Mouse (Mus musculus) WW6 (cell line): ENCODE data around the gene Chst1.
A peak's percentile ranks its signal among the peaks of the same experiment; 100 is the strongest.

Source experiments
- DNase-seq: peaks from one replicate; pipeline ENCODE4 v3.0.0-alpha.2; 2013; ENCODE audit warnings: low read depth, low spot score

Chst1 gene

DNA sequence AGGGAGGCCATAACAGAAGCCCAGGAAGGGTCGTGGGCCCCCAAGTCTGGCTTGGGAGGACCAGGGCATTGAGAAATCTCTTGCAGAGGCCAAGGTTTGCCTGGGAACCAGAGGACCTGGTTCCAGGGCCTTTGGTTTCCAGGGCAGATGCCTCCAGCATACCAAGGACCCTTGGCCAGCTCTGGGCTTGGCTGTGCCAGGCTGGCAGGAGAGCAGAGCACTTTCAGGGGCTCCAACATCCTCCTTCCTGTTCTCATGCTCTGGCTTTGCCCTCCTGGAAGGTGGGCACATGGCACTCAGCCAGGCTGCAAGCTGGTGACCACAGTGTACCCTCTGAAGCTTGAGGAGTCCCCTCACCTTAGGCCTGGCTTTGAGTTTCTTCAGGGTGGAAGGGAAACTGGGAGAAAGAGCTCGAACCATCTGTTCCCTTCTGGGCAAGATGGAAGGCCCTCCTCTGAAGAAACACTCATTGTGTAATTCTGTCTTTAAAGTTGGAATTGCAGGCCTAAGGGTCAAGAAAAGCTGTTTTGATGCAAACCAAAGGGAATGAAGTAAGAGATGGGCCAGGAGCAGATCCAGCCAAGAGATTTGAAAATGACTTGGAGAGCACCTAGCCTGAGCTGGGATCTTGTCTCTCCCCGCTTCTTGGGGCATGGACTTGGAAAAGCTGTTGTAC lies 10.3 kb downstream of the Chst1 start:
- no peak for DNase-seq

DNA sequence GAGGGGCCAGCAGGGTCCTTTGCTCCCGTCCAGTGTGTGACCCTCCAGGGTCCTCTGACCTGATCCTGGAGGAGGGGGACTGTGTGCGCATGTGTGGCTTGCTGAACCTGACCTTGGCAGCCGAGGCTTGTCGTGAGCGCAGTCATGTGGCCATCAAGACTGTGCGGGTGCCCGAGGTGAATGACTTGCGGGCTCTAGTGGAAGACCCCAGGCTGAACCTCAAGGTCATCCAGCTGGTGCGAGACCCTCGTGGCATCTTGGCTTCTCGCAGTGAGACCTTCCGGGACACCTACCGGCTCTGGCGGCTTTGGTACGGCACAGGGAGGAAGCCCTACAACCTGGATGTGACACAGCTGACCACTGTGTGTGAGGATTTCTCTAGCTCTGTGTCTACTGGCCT lies 14.1 kb downstream of the Chst1 start:
- no peak for DNase-seq

DNA sequence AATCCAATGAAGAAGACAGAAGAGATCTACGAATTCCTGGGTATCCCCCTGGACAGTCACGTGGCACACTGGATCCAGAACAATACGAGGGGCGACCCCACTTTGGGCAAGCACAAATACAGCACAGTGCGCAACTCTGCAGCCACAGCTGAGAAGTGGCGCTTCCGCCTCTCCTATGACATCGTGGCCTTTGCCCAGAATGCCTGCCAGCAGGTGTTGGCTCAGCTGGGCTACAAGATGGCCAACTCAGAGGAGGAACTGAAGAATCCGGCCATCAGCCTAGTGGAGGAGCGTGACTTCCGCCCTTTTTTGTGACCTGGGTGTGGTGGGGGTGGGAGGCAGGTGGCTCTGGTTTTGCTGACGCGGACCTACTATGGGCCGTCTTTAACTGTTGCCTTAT lies 14.6 kb downstream of the Chst1 start:
- no peak for DNase-seq

DNA sequence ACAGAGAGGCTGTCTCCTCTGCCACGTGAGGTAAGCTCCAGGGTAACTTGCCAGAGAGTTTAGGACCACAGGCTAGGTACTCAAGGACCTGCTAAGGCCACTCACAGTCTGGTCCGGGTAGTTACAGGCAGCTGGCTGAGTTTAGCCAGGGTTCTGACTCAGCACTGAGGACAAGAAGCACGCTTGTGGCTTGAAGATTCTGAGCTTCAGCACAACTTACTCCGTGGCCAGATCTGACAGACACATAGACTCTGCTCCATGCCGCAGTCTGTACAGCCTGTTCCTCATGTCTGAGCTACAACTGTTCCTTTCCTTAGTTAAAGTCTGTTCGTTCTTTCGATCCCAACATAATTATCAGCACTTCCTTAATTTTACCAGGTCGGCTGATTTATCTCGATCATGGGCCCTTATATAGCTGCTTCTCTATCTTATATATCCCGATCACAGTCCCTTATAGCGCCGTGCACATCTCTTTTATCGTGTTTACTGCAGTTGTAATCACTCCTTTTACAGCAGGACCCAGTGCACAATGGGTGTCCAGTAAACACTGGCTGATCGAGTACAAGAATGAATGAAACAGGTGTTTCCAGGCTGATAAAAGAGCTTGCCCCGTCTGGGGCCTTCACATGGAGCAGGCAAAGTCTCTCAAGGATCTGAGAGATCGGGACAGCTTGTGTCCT lies 17.7 kb downstream of the Chst1 start:
- no peak for DNase-seq

DNA sequence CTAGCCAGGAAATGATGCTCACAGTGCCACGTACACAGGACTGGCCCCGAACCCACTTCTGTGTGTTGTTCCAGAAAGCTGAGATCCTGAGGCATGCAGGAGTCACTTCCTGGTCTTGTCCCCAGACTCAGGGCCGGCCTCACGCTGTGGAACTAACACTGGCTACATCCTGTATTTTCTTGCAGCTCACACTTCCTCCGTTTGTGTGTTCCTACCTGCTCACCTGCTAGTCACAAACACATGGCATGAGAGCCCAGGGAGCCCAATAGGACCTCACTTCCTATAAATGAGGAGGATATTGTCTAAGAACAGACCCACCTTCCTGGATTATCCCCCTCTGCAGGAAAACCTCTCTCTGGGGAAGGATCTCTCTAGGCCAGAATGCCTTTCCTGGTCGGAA lies 18.5 kb downstream of the Chst1 start:
- no peak for DNase-seq

DNA sequence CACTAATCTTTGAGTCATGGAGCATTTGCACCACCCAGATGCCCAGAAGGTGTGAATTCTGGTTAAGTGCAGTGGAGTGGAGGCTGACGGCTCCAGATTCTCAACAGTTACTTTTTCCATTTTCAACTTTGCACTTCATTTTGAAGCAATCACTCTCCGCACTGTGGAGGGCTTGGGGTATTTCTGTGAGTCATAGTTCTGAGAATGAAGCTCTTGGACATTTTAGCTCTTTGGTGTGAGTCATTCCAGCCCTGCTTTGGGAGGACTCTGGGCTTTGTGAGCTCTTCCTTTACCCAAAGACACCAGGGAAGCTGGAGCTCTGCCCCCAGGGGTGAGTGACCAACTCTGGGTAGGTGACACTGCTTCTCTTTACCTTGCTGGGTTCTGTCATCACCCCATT lies 28.1 kb downstream of the Chst1 start:
- no peak for DNase-seq

DNA sequence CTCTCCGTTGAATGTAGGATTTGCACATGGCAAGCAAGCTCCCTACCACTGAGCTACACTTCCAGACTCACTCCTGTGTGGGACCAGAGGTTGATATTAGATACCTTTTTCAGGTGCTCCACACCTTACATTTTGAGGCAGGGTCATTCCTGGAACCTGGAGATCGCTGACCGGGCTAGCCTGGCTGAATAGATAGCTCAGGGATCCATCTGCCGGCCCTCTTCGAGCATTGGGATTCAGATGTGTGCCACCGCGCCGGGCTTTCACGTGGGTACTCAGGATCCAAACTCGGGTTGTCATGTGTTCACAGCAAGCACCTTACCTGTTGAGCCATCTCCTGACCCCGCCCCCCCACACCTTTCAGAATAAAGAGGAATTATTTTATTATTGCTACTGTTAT lies 31.3 kb downstream of the Chst1 start:
- no peak for DNase-seq

DNA sequence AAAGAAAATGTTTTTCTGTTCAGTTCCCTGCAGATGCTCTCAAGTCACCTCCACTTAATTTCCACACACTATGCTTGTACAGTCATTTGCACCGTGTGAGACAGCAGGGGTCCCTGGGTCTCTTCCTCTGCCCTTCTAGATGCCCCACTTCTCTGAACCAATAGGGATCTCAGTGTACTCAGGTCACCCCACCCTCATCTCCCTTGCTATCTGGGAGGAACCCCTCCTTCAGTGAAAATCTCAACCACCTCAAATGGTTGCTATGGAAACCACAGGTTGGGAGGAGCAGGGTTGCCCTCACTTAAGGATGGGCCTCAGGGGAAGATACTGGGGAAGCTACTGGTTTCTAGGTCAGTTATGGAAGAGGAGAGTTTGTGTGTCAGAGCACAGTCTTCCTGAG lies 32.5 kb downstream of the Chst1 start:
- DNase-seq: no peak

DNA sequence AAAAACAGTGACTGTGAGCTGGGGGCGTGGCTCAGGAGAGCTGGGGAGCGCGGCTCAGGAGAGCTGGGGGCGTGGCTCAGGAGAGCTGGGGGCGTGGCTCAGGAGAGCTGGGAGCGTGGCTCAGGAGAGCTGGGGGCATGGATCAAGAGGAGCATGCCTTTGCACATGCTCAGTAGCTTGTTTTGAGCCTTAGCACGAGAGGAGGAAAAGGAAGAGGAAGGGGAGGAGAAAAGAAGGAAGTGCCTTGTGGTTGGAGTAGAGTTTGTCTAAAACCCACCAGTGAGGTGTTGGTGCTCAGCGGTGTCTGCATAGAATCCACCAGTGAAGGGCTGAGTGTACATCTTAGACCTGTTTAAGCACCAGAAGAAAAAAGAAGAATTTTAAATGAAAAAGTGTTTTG lies 41.0 kb downstream of the Chst1 start:
- DNase-seq: peak; percentile 61

DNA sequence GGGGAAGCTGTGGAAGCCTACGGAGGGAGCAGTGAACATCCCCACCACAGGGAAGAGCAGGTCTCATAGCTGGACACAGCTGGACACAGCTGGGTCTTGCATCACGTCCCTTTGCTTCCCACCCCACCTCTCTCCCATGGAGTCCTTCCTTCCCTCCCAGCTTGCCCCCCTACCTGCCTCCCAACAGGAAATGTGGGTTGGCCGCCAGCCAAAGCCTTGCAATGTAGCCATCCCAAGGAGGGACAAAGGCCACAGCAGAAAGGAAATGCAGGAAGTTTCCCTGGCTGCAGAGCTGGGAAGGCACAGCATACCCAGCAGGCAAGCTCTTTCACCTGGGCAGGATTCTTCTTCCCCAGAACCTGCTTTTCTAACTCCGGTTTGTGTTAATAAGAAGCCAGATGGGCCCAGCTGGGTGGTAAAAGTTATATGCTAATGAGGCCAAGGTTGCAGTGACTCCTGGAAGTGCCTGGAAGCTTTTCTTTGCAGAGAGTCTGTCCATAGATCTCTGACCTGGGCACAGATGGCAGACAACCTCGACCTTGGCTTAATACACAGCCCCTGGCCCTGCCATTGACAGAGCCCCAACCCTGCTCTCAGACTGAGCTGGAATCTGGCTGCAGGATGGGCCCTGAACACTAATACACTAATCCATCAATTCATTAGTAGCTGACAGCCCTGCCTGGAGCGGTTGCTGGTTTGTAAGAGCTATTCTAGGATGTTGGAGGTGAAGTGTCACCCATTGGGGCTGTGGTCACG lies 46.0 kb downstream of the Chst1 start:
- no peak for DNase-seq

DNA sequence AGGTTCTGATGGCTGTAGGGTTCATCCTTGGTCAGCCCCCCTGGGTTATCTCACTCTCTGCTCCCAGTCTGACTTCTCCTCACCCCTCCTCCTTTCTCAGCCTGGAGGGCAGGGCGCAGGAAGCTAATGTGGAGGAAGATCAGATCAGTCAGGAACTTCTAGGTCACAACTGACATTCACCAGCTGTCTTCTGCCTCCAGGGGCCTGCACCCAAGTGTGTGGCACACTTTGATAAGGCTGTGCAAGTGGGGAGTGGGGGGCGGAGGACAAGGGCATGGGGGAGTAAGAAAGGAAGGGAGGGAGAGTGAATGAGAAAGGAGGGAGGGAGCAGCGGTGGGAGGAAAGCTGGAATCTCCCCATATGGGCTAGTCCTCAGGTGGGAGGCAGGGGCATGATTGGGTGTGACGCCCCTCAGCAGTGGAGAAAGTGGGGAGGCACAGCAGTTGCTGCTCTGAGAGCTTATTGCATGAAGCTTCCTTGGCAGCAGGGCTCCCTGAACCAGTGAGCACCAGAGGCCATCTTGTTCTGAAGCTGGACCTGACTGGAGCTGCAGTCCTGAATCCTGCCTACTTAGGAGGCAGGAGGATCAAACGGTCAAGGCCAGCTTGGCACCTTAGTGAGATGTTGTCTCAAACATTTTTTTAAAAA lies 49.8 kb downstream of the Chst1 start:
- no peak for DNase-seq

DNA sequence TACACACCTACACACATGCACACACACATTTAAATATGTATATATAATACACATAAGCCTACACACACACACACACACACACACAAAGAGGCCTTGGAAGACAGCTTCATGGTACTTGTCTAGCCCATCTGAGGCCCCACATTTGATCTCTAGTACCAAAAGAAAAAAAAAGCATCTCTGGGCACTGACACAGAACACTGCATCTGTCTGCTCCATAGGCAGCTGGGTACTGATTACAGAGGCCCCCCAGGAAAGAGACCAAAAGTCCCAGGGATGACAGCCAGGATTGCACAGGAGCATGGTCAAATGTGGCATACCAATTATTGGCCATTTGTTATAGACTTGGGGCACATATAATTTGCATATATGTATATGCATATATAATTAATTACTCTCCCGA lies 50.9 kb downstream of the Chst1 start:
- DNase-seq: no peak

DNA sequence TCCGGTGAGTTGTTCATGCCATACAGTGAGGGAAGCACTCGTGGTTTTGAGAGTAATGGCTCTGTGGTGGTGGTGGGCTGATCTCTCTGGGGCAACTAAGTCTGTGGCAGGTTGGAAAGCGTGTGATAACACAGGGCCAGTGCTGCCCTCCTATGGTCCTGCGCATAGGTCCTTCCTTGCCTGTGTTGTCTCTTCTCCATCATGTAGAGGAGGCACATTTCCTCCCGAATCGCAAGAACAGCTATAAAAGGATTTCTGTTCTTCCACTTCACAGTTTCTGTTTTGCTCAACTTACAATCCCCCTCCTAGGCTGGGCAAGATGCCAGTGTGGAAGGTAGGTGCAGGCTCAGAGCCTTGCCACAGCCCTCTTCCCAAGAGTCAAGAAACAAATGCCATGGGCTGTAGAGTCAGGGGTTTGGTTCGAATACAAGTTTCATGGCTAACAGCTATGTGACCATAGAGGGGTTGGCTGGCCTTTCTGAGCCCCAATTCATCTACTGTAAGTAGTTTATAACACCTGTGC lies 51.8 kb downstream of the Chst1 start:
- DNase-seq: no peak

DNA sequence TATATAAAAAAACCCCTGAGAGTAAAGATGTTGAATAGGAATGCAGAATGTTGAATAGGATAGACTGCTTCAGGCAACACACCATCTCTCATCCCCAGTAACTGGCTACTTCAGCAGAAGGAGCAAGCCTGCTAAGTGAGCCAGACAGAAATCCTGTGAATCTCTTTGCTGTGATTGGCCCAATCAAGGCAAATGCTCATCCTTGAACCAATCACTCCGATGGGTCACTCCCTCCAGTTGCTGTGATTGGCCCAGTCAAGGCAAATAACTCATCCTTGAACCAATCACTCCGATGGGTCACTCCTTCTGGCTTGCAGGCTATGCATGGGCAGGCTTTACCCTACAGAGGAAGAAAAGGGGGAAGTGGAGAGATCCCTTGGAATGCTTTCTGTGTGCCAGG lies 57.7 kb downstream of the Chst1 start:
- DNase-seq: no peak

DNA sequence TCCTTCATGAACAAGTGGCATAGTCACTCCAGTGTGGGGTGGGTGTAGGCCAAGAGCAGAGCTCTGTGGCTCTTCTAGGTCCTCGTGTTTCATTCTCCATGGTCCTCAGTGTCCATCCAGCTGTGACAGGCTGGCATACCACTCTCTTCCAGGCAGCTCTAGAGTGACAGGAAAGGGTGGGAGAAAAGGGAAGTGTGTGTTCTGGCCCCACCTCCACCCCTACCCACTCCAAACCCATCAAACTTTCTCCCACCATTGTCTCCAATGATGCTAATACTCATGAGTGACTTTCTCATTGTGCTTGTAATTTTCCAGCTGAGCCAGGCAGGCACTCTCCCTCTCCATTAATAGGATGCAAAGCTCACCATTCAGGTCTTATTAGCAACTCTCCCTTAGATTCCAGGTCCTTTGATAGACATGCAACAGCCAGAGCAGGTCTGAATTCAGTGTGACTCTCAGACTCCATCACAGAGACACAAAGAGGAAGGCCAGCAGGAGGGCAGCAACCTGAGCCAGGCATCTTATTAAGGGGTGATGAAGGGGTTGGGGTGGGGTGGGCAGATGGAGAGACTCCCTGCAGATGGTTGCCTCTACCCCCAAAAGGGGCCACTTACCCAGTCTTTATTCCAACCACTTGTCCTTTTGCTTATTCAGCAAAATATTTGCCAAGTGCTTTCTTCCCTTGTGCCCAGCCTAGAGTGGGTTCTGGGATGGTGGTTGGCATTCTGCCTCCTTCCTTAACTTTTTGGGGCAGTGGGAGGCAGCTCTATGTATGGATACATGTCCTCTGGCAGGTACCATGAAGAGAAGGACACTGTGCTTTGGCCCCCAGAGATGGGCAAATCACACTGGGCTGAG lies 59.0 kb downstream of the Chst1 start:
- no peak for DNase-seq

DNA sequence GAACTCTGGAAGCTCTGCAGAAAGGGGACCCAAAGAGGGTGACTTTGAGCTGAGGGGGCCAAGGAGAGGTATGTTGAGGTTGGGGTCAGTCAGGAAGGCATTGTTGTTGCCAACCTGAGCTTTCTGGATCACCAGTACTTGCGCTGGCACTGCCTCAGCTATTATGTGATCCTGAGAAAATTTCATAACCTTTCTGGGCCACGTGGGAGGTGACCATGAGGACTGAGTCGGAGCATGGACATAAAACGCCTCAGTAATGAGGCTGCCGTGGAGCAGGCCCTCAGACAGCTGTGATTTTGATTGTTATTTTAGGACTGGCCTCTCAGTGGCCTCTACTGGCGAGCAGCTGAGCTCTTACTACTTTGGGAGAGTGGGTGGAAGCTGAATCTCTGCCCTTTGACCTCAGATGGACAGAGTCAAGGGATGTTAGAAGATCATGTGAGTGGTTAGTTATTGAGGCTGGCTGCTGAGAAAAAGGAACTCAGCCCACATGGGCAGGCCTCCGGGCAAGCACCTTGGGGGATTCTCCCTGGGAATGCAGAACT lies 60.1 kb downstream of the Chst1 start:
- no peak for DNase-seq

DNA sequence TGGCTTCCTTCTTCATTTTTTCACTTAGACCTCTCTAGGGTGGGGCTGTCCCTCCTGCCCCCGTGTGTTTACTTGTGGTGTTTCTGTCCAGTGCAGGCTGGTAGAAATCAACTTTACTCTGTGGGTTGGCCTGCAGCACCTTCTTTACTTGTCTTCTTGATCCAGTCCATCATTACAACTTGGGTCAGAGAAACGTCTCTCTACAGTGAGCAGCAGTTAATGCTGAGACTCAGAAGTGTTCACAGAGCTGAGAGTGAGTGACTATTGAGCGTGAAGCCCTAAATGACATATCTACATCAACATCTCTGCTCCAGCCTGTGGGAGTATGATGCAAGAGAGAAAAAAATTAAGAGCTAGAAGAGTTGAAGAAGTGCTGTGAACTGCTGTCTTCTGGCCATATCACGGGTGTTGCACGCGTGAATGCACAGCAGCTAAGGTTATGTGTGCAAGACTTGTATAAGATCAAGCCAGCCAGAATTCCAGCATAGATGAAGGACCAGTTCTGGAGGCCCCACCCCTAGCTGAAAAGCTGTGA lies 63.1 kb downstream of the Chst1 start:
- no peak for DNase-seq
